Mouse (Mus musculus) heart, embryonic 11.5 days (tissue): ENCODE measurements around the gene Ttll5. TPM values are rescaled to one million over a fixed set of nuclear protein-coding genes. Genes with fewer than 3 reads are reported as not detected.

ENCODE experiments used
- ATAC-seq: fragments of 200-750 bp; cut with Nextera tagmentation; replicated peaks from 2 replicates; pipeline ENCODE4 v1.8.0; 2017; ENCODE audit warnings: moderate library complexity; ENCODE audit not compliant: insufficient number of reproducible peaks, low FRiP score, low TSS enrichment
- H3K27ac ChIP-seq: fragments of 300-500 bp; sonication (generic); 2 replicates; pipeline ENCODE4 v1.5.1; 2014; ENCODE audit warnings: mild to moderate bottlenecking, low read depth, low read length
- H3K27me3 ChIP-seq: fragments of 300-500 bp; sonication (generic); 2 replicates; pipeline ENCODE4 v1.6.1; 2014; ENCODE audit warnings: mild to moderate bottlenecking, low read length, mixed read lengths; ENCODE audit not compliant: control insufficient read depth, insufficient read depth
- H3K36me3 ChIP-seq: fragments of 300-500 bp; sonication (generic); 2 replicates; pipeline ENCODE4 v1.6.1; 2014; ENCODE audit warnings: mild to moderate bottlenecking, low read length, moderate library complexity, mixed read lengths; ENCODE audit not compliant: control insufficient read depth, insufficient read depth
- H3K4me1 ChIP-seq: fragments of 300-500 bp; sonication (generic); 2 replicates; pipeline ENCODE4 v1.6.1; 2014; ENCODE audit warnings: low read length; ENCODE audit not compliant: control insufficient read depth, insufficient read depth
- H3K4me2 ChIP-seq: fragments of 300-500 bp; sonication (generic); 2 replicates; pipeline ENCODE4 v1.6.1; 2014; ENCODE audit warnings: mild to moderate bottlenecking, moderate library complexity
- H3K4me3 ChIP-seq: fragments of 300-500 bp; sonication (generic); 2 replicates; pipeline ENCODE4 v1.5.1; 2014; ENCODE audit warnings: low read depth, low read length
- H3K9ac ChIP-seq: fragments of 300-500 bp; sonication (generic); 2 replicates; pipeline ENCODE4 v1.6.1; 2014; ENCODE audit warnings: mild to moderate bottlenecking, low read depth, low read length, moderate library complexity
- H3K9me3 ChIP-seq: fragments of 300-500 bp; sonication (generic); replicated peaks from 2 replicates; pipeline ENCODE4 v1.6.1; 2016; ENCODE audit warnings: low read length; ENCODE audit not compliant: control insufficient read depth
- WGBS: fragments of 180-500 bp; shearing (Covaris S2); extraction: QIAGEN DNeasy Blood & Tissue Kit; methylation state at CpG from one replicate; pipeline ENCODE4 v1.1.7; 2014; ENCODE audit not compliant: insufficient replicate concordance; 5-methylcytosine and 5-hydroxymethylcytosine counted together
- polyA plus RNA-seq: library from polyadenylated mRNA; unstranded; fragments of >200 nt; fragmentation: Nextera tagmentation; extraction: Ambion mirVana; gene quantifications from 2 replicates; pipeline ENCODE4 v1.2.1, GENCODE M21; 2014

Ttll5 gene
- polyA plus RNA-seq, 1 experiment from 2014 or later: 16.2 TPM

GRCm38 (mm10) chr12:85955690-85956089 lies 131.2 kb downstream of the Ttll5 start:
- Histone ChIP-seq H3K4me1 (peaks cover 3% of the 10 kb centered on the region), H3K9me3 (no peaks in the 10 kb centered on the region), H3K4me2 (no peak overlapping the region)

GRCm38 (mm10) chr12:85956251-85956650 lies 131.8 kb downstream of the Ttll5 start:
- H3K36me3 ChIP-seq: no peaks in the 10 kb centered on the region
- no peaks in the 10 kb centered on the region for H3K9me3 ChIP-seq
- H3K27me3 ChIP-seq: no peaks in the 10 kb centered on the region
- no peak overlapping the region for H3K4me2 ChIP-seq
- H3K27ac ChIP-seq: no peak overlapping the region
- WGBS: 76% methylated on average over 6 of the region's 6 CpGs
- no peak overlapping the region for H3K4me3 ChIP-seq
- ATAC-seq: no peak
- H3K4me1 ChIP-seq: peaks cover 3% of the 10 kb centered on the region
- no peak overlapping the region for H3K9ac ChIP-seq

More at GRCm38 (mm10) chr12:85955690-85956089, 131.2 kb downstream of the Ttll5 start:
- Histone ChIP-seq H3K27ac (no peak overlapping the region), H3K36me3 (no peaks in the 10 kb centered on the region), H3K4me3 (no peak overlapping the region), H3K9ac (no peak overlapping the region), H3K27me3 (no peaks in the 10 kb centered on the region)
- WGBS: 63% methylated on average over 3 of the region's 3 CpGs
- no peak for ATAC-seq

- no peaks in the 10 kb centered on the region for H3K36me3 ChIP-seq
- H3K4me3 ChIP-seq: no peak overlapping the region
- no peak overlapping the region for H3K27ac ChIP-seq
- no peak overlapping the region for H3K9ac ChIP-seq
- WGBS: 77% methylated on average over 2 of the region's 2 CpGs
- no peaks in the 10 kb centered on the region for H3K9me3 ChIP-seq
- no peaks in the 10 kb centered on the region for H3K27me3 ChIP-seq
- H3K4me1 ChIP-seq: peaks cover 10% of the 10 kb centered on the region
- no peak overlapping the region for H3K4me2 ChIP-seq
- ATAC-seq: no peak
Observed at GRCm38 (mm10) chr12:85958460-85958859, 134.0 kb downstream of the Ttll5 start.

- WGBS: 68% methylated on average over 10 of the region's 10 CpGs
- Histone ChIP-seq H3K9ac (no peak overlapping the region), H3K4me1 (peaks cover 15% of the 10 kb centered on the region), H3K4me3 (no peak overlapping the region), H3K27ac (no peak overlapping the region), H3K27me3 (no peaks in the 10 kb centered on the region), H3K9me3 (no peaks in the 10 kb centered on the region), H3K36me3 (no peaks in the 10 kb centered on the region), H3K4me2 (no peak overlapping the region)
- no peak for ATAC-seq
Observed at GRCm38 (mm10) chr12:85959822-85960501, 135.5 kb downstream of the Ttll5 start.

GRCm38 (mm10) chr12:85960699-85961098 lies 136.2 kb downstream of the Ttll5 start:
- ATAC-seq: no peak
- Histone ChIP-seq H3K27ac (no peak overlapping the region), H3K9me3 (no peaks in the 10 kb centered on the region), H3K4me1 (peaks cover 15% of the 10 kb centered on the region), H3K36me3 (no peaks in the 10 kb centered on the region), H3K9ac (no peak overlapping the region), H3K4me2 (no peak overlapping the region), H3K27me3 (no peaks in the 10 kb centered on the region), H3K4me3 (no peak overlapping the region)
- WGBS: 74% methylated on average over 4 of the region's 4 CpGs

GRCm38 (mm10) chr12:85963160-85963559 lies 138.7 kb downstream of the Ttll5 start:
- Histone ChIP-seq H3K4me1 (peaks cover 15% of the 10 kb centered on the region), H3K27me3 (no peaks in the 10 kb centered on the region), H3K27ac (no peak overlapping the region), H3K9ac (no peak overlapping the region), H3K4me2 (no peak overlapping the region), H3K4me3 (no peak overlapping the region), H3K9me3 (no peaks in the 10 kb centered on the region), H3K36me3 (no peaks in the 10 kb centered on the region)
- ATAC-seq: no peak
- WGBS: 24% methylated on average over 2 of the region's 2 CpGs

GRCm38 (mm10) chr12:85963699-85964098 lies 139.2 kb downstream of the Ttll5 start:
- 0 out of 2 replicates have a peak, but pooled peaks have one; percentile 46 for ATAC-seq
- WGBS: 77% methylated on average over 11 of the region's 11 CpGs
- peaks cover 15% of the 10 kb centered on the region for H3K4me1 ChIP-seq
- no peaks in the 10 kb centered on the region for H3K9me3 ChIP-seq
- no peak overlapping the region for H3K9ac ChIP-seq
- H3K4me2 ChIP-seq: no peak overlapping the region
- no peak overlapping the region for H3K27ac ChIP-seq
- no peaks in the 10 kb centered on the region for H3K27me3 ChIP-seq
- no peaks in the 10 kb centered on the region for H3K36me3 ChIP-seq
- no peak overlapping the region for H3K4me3 ChIP-seq

- no peak overlapping the region for H3K4me3 ChIP-seq
- peaks cover 13% of the 10 kb centered on the region for H3K4me1 ChIP-seq
- 85% methylated on average over 3 of the region's 3 CpGs for WGBS
- H3K9ac ChIP-seq: no peak overlapping the region
- no peak overlapping the region for H3K4me2 ChIP-seq
- H3K9me3 ChIP-seq: no peaks in the 10 kb centered on the region
- no peak overlapping the region for H3K27ac ChIP-seq
- H3K27me3 ChIP-seq: no peaks in the 10 kb centered on the region
- H3K36me3 ChIP-seq: no peaks in the 10 kb centered on the region
- ATAC-seq: no peak
Observed at GRCm38 (mm10) chr12:85964436-85964835, 140.0 kb downstream of the Ttll5 start.

GRCm38 (mm10) chr12:85967812-85968211 lies 143.4 kb downstream of the Ttll5 start:
- ATAC-seq: no peak
- H3K36me3 ChIP-seq: no peaks in the 10 kb centered on the region
- H3K4me3 ChIP-seq: no peak overlapping the region
- H3K9me3 ChIP-seq: no peaks in the 10 kb centered on the region
- H3K4me2 ChIP-seq: no peak overlapping the region
- H3K9ac ChIP-seq: no peak overlapping the region
- H3K27ac ChIP-seq: no peak overlapping the region
- H3K4me1 ChIP-seq: peaks cover 16% of the 10 kb centered on the region
- H3K27me3 ChIP-seq: no peaks in the 10 kb centered on the region
